Mouse (Mus musculus): ENCODE results near the gene Ccdc137.

The Ccdc137 gene

DNA sequence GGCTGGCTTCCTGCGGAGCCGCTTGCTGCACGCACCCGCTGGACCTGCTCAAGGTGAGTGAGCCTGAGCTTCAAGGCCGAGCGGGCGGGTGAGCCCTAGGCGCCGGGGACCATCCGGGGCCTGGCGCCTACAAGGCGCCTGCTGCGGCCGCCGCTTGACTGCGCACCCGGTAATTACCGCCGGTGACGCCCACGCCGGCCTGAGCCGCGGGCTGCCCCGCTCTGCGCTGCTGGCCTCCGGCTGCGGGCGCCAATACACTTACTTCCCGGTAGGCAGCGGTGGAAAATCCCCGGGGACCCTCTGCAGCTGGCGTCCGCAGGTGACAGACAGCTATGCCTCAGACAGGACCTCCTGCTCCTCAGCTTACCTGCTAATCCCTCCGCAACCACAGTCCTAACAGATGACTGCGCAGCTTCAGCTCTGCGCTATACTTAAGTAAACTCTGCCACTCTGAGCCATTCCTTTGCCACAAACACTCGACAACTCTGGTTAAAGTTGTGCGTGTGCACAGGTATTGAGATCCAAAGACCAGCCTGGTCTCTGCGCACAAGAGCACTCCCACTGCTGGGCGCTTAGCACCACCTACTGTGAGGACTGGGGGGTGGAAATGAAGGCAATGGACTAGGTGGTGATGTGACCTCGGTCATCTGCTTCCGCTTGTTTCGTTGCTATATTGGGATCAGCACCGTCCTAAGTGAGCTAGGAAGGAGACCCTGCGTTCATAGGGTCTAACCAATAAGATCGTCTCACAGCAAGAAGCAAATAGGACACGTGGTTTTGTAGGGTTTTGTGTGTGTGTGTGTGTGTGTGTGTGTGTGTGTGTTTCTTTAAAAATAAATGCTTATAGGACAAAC lies 34.3 kb downstream of the Ccdc137 start:
- in situ Hi-C loops (cut with MboI; ENCODE audit: low pct_unique_long_range_greater_than_20kb in 1 of 2, low sequenced_read_pairs in 2 of 2, unreplicated experiment in 1 of 2): no loop called here

- in situ Hi-C loops (cut with MboI; ENCODE audit: low pct_unique_long_range_greater_than_20kb in 1 of 2, low sequenced_read_pairs in 2 of 2, unreplicated experiment in 1 of 2): no loop called here
Observed at GRCm38 (mm10) chr11:120492878-120493203, 34.9 kb downstream of the Ccdc137 start.

DNA sequence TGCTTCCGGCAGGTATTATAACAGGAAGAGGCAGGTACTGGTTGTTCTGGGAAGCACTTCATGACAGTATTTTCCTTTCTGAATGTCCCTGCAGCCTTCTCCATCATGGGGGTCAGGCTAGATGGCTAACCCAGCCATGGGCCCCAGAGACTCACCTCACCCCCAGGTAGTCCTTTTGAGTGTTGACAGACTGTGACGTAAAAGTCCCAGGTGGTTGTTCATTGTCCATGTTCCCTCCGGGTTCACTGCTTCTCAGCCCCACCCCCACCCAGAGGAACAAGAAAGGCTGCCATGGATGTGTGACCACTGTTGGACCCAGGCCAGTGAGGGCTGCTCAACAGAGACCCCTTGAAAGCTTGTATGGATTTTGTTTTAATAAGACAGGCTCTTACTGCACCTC lies 35.4 kb downstream of the Ccdc137 start:
- in situ Hi-C loops (cut with MboI; ENCODE audit: low pct_unique_long_range_greater_than_20kb in 1 of 2, low sequenced_read_pairs in 2 of 2, unreplicated experiment in 1 of 2): no loop called here

DNA sequence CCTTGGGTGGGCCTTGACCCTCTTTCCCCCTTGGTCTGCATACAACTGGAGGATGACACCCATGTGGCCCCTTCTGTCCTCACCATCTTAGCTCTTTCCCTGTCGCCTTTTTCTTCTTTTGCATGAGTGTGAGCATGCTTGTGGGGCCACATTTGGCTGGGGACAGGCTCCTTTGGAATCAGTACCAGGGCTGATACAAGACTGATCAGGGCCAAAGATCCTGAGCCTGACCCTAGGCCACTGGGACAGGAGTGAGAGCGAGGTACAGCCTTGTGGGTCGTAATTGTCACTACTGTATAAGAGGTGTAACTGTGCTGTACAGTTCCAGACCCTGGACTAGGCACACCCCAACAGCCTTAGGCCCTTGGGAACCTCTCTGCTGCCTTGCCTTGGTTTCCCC lies 36.0 kb downstream of the Ccdc137 start:
- in situ Hi-C loops (cut with MboI; ENCODE audit: low pct_unique_long_range_greater_than_20kb in 1 of 2, low sequenced_read_pairs in 2 of 2, unreplicated experiment in 1 of 2): no loop called here

DNA sequence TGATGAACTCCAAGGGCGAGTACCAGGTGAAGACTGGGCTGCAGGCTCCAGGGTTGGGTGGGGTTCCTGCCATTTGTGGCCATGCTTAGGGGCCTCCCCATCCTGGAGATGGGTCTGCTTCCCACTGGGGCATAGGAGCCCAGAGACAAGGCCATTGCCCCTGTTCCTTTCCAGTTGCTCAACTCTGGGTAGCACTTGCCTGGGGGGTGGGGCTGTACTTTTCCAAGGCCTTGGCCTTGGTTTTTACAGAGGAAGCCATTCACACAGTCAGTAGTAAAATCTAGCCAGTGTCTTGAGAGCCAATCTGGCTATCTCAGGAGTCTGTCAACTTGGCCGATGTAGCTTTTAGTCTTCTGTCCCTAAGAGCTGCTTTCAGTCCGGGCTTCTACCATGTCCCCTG lies 39.5 kb downstream of the Ccdc137 start:
- in situ Hi-C loops (cut with MboI; ENCODE audit: low pct_unique_long_range_greater_than_20kb in 1 of 2, low sequenced_read_pairs in 2 of 2, unreplicated experiment in 1 of 2): no loop called here

DNA sequence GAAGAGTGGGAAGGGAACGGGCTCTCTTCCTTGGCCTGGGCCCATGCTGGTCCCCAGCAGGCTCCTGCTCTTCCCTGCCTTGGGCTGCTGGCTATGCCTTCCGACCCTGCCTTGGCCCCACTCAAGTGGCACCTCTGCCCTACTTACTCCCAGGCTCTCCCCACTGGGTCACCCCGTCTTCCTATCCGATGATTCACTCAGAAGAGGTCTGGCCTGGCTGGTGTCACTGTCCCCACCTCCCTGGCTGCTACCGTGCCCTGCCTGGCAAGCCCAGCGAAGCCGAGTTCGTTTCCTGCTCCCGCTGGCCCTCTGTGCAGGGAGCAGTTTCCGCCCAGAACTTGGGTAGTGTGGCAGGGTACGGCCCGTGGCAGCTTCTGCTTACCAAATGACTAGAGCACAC lies 40.3 kb downstream of the Ccdc137 start:
- in situ Hi-C loops (cut with MboI; ENCODE audit: low pct_unique_long_range_greater_than_20kb in 1 of 2, low sequenced_read_pairs in 2 of 2, unreplicated experiment in 1 of 2): no loop called here

DNA sequence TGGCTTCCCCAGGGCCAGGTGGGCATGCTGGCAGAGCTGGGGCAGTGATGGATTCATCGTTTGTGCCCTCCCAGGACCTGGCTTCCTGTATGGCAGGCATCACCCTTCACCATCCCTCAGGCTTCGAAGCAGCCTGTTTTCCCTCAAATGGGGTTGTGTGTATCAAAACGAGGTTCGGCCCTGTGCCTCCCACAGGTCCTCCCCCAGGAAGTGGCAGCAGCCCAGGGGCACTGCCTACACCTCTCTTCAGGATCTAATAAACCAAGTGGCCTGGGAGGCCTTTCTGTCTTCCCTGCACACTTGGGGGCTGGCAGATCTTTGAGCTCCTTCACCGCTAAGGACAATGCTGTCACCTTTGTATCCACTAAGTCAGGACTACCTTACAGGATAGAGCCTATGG lies 41.0 kb downstream of the Ccdc137 start:
- in situ Hi-C loops (cut with MboI; ENCODE audit: low pct_unique_long_range_greater_than_20kb in 1 of 2, low sequenced_read_pairs in 2 of 2, unreplicated experiment in 1 of 2): no loop called here

- in situ Hi-C loops (cut with MboI; ENCODE audit: low pct_unique_long_range_greater_than_20kb in 1 of 2, low sequenced_read_pairs in 2 of 2, unreplicated experiment in 1 of 2): no loop called here
Observed at GRCm38 (mm10) chr11:120499894-120500293, 42.0 kb downstream of the Ccdc137 start.

GRCm38 (mm10) chr11:120500357-120500756 lies 42.4 kb downstream of the Ccdc137 start:
- in situ Hi-C loops (cut with MboI; ENCODE audit: low pct_unique_long_range_greater_than_20kb in 1 of 2, low sequenced_read_pairs in 2 of 2, unreplicated experiment in 1 of 2): no loop called here

DNA sequence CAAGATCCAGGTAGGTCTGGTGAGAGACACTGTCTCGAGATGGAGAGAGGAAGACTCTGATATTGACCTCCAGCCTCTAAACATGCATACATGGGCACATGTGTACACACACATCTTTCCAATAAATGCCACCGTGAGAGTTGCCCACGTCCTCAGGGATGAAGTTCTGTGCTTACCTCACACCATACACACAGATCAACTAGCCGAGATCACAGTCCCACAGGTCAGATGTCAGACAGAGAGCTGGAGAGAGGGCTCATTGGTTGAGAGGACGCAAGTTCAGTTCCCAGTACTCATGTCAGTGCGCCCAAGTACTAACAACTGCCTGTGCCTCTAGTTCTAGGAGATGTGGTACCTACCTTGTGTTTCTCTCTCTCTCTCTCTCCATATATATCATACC lies 43.1 kb downstream of the Ccdc137 start:
- in situ Hi-C loops (cut with MboI; ENCODE audit: low pct_unique_long_range_greater_than_20kb in 1 of 2, low sequenced_read_pairs in 2 of 2, unreplicated experiment in 1 of 2): no loop called here

DNA sequence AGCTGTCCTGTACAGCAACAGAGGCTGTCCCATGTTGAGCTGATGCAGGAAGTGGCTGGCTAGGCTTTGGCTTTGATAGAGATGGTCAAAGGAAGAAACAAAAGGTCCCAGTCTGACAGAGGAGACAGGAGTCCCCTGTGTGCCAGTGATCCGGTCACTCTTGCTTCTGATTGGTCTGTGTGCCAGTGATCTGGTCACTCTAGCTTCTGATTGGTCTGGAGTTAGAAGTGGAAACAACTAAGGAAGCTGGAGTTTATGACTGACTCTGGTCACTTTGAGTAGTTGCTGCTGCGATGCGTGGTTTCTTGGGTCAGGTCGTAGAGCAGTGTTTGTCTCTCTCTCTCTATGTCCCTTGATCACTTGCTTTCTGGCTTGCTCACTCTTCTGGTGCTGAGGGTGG lies 43.8 kb downstream of the Ccdc137 start:
- in situ Hi-C loops (cut with MboI; ENCODE audit: low pct_unique_long_range_greater_than_20kb in 1 of 2, low sequenced_read_pairs in 2 of 2, unreplicated experiment in 1 of 2): no loop called here

GRCm38 (mm10) chr11:120505661-120506060 lies 47.7 kb downstream of the Ccdc137 start:
- in situ Hi-C loops (cut with MboI; ENCODE audit: low pct_unique_long_range_greater_than_20kb in 1 of 2, low sequenced_read_pairs in 2 of 2, unreplicated experiment in 1 of 2): no loop called here

DNA sequence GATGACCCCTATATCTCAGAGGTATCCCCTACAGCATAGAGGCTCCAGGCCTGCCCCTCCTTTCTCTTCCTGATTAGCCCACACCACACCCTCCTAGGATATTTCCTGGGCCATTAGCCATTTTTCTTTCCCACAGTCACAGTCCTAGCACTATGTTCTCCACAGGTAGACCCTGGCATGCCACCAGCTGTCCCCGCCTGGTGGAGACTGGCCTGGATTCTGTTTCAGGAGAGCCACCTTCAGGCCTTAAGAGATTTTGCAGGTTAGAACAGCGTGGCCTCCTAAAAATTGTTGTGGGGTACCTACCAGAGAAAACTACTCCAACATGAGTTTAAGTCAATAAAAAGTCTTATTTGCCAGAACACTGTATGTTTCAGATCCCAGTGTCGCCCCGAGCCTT lies 49.0 kb downstream of the Ccdc137 start:
- in situ Hi-C loops (cut with MboI; ENCODE audit: low pct_unique_long_range_greater_than_20kb in 1 of 2, low sequenced_read_pairs in 2 of 2, unreplicated experiment in 1 of 2): no loop called here

- in situ Hi-C loops (cut with MboI; ENCODE audit: low pct_unique_long_range_greater_than_20kb in 1 of 2, low sequenced_read_pairs in 2 of 2, unreplicated experiment in 1 of 2): no loop called here
Observed at GRCm38 (mm10) chr11:120507611-120508289, 49.8 kb downstream of the Ccdc137 start.

- in situ Hi-C loops (cut with MboI; ENCODE audit: low pct_unique_long_range_greater_than_20kb in 1 of 2, low sequenced_read_pairs in 2 of 2, unreplicated experiment in 1 of 2): no loop called here
Observed at GRCm38 (mm10) chr11:120508290-120508870, 50.5 kb downstream of the Ccdc137 start.

DNA sequence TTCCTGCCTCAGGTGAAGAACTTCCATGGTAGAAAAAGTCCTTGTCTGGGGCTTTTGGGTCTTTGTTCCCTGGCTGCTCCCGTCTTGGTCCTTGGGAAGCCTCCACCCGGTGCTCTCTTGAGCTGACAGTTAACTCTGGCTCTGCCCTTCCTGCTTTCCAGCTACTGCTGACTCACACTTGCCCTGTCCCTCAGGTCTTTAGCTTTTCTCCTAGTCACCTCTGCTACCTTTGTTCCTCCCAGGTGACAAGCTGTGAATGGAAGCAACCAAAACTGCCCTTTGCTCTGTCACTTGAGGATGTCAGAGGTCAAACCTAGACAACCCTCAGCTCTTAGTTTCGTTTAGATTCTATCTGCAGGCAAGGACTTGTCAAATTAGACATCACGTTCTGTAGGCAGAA lies 52.0 kb downstream of the Ccdc137 start:
- in situ Hi-C loops (cut with MboI; ENCODE audit: low pct_unique_long_range_greater_than_20kb in 1 of 2, low sequenced_read_pairs in 2 of 2, unreplicated experiment in 1 of 2): no loop called here

DNA sequence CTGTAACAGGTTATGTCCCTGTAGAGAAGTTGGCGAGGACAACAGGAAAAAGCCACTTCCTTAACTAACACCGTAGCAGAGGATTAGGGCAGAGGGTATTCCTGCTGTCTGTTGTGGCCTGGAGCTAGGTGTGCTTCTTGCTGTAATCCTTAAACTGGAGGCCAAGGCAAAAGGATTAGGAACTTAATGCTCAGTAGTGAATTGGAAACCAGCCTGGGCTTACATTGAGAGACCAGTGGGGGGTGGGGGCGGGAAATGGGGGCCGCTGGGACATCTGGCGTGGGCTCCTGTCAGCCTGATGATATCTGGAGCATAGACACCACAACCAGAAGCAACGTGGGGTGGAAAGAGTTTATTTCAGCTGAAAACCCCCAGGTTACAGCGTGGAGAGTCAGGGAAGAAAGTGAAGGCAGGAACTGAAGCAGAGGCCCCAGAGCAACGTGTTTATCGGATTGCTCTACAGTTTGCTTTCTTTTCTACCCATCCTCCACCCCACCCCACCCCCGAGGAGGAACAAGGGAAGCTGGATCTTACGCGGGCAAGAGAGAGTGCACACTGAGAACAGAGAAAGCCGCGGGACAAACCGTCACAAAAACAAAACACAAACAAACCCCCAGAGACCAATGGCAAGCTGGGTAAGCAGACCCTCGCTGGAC lies 52.6 kb downstream of the Ccdc137 start:
- in situ Hi-C loops (cut with MboI; ENCODE audit: low pct_unique_long_range_greater_than_20kb in 1 of 2, low sequenced_read_pairs in 2 of 2, unreplicated experiment in 1 of 2): no loop called here

DNA sequence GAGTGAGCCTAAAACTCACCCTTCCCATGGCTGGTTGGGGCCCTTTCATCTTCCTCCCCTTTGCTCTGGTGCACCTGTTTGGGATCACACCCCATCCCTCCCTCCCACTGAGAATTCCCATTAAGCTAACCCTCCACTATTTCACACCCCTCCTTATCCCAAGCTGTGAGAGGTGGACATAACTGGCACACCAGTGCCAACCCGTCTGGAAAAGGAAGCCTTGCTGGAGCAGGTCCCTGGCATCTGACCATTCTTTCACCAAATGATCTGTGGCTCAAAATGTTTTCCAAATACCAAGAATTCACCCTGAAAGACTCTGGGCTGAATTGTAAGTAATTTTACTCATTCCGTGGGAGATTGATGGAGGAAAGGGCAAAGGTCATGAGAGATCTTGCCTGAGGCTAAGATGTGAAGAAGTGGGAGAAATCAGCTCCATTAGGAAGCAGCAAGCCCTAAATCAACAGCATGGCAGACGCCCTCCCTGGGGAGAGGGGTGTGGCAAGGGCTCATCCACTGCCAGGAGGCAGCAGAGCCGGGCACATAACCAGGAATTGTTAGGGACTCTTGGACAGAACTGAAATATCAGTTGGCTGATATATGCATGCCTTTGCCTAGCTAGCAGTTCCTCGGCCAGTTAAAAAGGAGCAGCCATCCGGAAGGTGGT lies 55.0 kb downstream of the Ccdc137 start:
- in situ Hi-C loops (cut with MboI; ENCODE audit: low pct_unique_long_range_greater_than_20kb in 1 of 2, low sequenced_read_pairs in 2 of 2, unreplicated experiment in 1 of 2): no loop called here

All from mouse embryonic stem cell (cell line).